ENCODE assay signal across 29 mouse cellular contexts in the genomic region with DNA sequence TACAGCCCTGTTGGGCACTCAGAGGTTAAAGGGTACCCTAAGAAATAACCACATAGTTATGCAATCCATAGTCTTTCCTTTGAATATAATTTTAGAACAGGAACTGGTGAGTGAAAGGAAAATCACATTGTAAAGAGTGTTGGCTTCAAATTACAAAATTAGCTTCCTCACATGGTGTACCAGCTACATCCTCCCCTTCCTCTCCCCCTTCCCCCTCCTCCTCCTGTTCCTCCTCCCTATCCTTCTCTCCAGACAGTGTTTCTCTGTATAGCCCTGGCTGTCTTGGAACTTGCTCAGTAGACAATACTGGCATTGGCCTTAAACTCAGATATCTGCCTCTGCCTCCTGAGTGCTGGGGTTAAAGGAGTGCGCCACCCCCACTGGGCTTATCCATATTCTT. TPM values are rescaled to one million over a fixed set of nuclear protein-coding genes. Genes with fewer than 3 reads are reported as not detected.
A peak's percentile ranks its signal among the peaks of the same experiment; 100 is the strongest.
DNase-seq lines count a peak whose midpoint lies in the region; ATAC-seq and TF ChIP-seq lines count a peak whose summit lies in the region.
"Had no signal": no experiment of that assay in that cellular context is flagged by ENCODE, and none has a peak within 500 bp of the region (broad histone marks: within the 10 kb centered on the region; RNA-seq: fewer than 3 reads in every experiment).

No protein-coding gene starts in this region.

- H3K27ac ChIP-seq in gastrocnemius, adult 2 months: peak overlapping the region; percentile 49
- no peak overlapping the region for H3K27ac ChIP-seq in liver, embryonic 14.5 days
- H3K27ac ChIP-seq in bone marrow macrophage, adult 2 months (ENCODE audit: insufficient read depth, low read depth, low read length): peak overlapping the region; percentile 88
- no peak overlapping the region for H3K27ac ChIP-seq in intestine, embryonic 16.5 days (ENCODE audit: low read length)
- H3K27ac ChIP-seq: embryonic facial prominence, embryonic 15.5 days; heart, embryonic 10.5 days; hindbrain, postnatal 0 days; midbrain, embryonic 15.5 days; neural tube, embryonic 15.5 days; stomach, embryonic 15.5 days had no signal

- no peak for DNase-seq in gastrocnemius, adult 2 months
- no peak for DNase-seq in gastrocnemius, postnatal 36 days
- DNase-seq in liver, embryonic 14.5 days (ENCODE audit: low read depth in 3 of 3, low spot score in 3 of 3): no peak
- no peak for DNase-seq in liver
- no peak for DNase-seq in heart, adult 18-20 months
- DNase-seq: adrenal gland, postnatal 36 days; cerebellum, adult 18-20 months; cerebellum, postnatal 25 days; embryo, embryonic 11 days; gastrocnemius, postnatal 14 days; lung, postnatal 14 days; right cerebral cortex, adult 18-20 months; right cerebral cortex, postnatal 4 days; thymus, postnatal 36 days had no signal

- no peaks in the 10 kb centered on the region for H3K9me3 ChIP-seq in liver, embryonic 14.5 days (ENCODE audit: control insufficient read depth, low read length)
- no peaks in the 10 kb centered on the region for H3K9me3 ChIP-seq in intestine, embryonic 16.5 days (ENCODE audit: control insufficient read depth, low read length)
- H3K9me3 ChIP-seq: embryonic facial prominence, embryonic 15.5 days; heart, embryonic 10.5 days; midbrain, embryonic 15.5 days; neural tube, embryonic 15.5 days; stomach, embryonic 15.5 days had no signal

- intact Hi-C loops in gastrocnemius, adult 2 months (cut with DNase I): loop anchor here (2.0 kb wide), 1 partner anchor 17 kb away; no protein-coding TSS in a partner anchor
- intact Hi-C loops in gastrocnemius, postnatal 36 days (cut with DNase I): no loop called here

- H3K36me3 ChIP-seq in liver, embryonic 14.5 days (replicated peaks; ENCODE audit: control insufficient read depth, insufficient read depth, low read depth): no peaks in the 10 kb centered on the region
- H3K36me3 ChIP-seq in intestine, embryonic 16.5 days (ENCODE audit: control insufficient read depth, insufficient read depth, low read length): no peaks in the 10 kb centered on the region
- H3K36me3 ChIP-seq: embryonic facial prominence, embryonic 15.5 days; G1E; heart, embryonic 10.5 days; midbrain, embryonic 15.5 days; neural tube, embryonic 15.5 days; stomach, embryonic 15.5 days had no signal

- H3K4me3 ChIP-seq in gastrocnemius, adult 2 months: no peak overlapping the region
- H3K4me3 ChIP-seq in liver, embryonic 14.5 days (ENCODE audit: insufficient read depth in 1 of 2, low read depth in 2 of 2, low read length in 2 of 2): no peak overlapping the region
- no peak overlapping the region for H3K4me3 ChIP-seq in bone marrow macrophage, adult 2 months (ENCODE audit: insufficient read depth, low read length)
- H3K4me3 ChIP-seq in intestine, embryonic 16.5 days (ENCODE audit: low read length): no peak overlapping the region
- H3K4me3 ChIP-seq: embryonic facial prominence, embryonic 15.5 days; heart, embryonic 10.5 days; midbrain, embryonic 15.5 days; neural tube, embryonic 15.5 days; stomach, embryonic 15.5 days had no signal

- H3K27me3 ChIP-seq in liver, embryonic 14.5 days (ENCODE audit: control insufficient read depth, insufficient read depth, low read length): no peaks in the 10 kb centered on the region
- H3K27me3 ChIP-seq in intestine, embryonic 16.5 days (replicated peaks; ENCODE audit: control insufficient read depth, insufficient read depth, low read length): no peaks in the 10 kb centered on the region
- H3K27me3 ChIP-seq: CH12.LX; embryonic facial prominence, embryonic 15.5 days; midbrain, embryonic 15.5 days; Patski; stomach, embryonic 15.5 days had no signal

- peaks cover 0 to 4% of the 10 kb centered on the region in 2 experiments; a peak in 2 of 4 replicates for H3K4me1 ChIP-seq in liver, embryonic 14.5 days (replicated peaks; ENCODE audit: control insufficient read depth in 2 of 2, insufficient read depth in 2 of 2, low read length in 1 of 2)
- peaks cover 55% of the 10 kb centered on the region for H3K4me1 ChIP-seq in bone marrow macrophage, adult 2 months (ENCODE audit: control insufficient read depth, insufficient read depth, low read length)
- peaks cover 8% of the 10 kb centered on the region for H3K4me1 ChIP-seq in intestine, embryonic 16.5 days (ENCODE audit: control insufficient read depth, insufficient read depth, low read length)
- H3K4me1 ChIP-seq: midbrain, embryonic 15.5 days had no signal

- no peak for TF ChIP-seq CTCF in gastrocnemius, adult 2 months (IDR thresholded peaks at IDR 0.05)
- no peak for TF ChIP-seq CTCF in liver, embryonic 14.5 days (IDR thresholded peaks at IDR 0.05; ENCODE audit: low read depth)
- no peak for TF ChIP-seq CTCF in bone marrow macrophage, adult 2 months (IDR thresholded peaks at IDR 0.05; ENCODE audit: low read depth, low read length)

- no peak overlapping the region for H3K4me2 ChIP-seq in liver, embryonic 14.5 days (ENCODE audit: low read depth)
- no peak overlapping the region for H3K4me2 ChIP-seq in intestine, embryonic 16.5 days (ENCODE audit: low read depth, low read length)
- H3K4me2 ChIP-seq: embryonic facial prominence, embryonic 15.5 days; midbrain, embryonic 15.5 days; neural tube, embryonic 15.5 days; stomach, embryonic 15.5 days had no signal

- no peak for TF ChIP-seq POLR2A in bone marrow macrophage, adult 2 months (IDR thresholded peaks at IDR 0.05; ENCODE audit: borderline replicate concordance, low read depth, low read length)

- no peak for TF ChIP-seq EP300 in liver, embryonic 14.5 days (IDR thresholded peaks at IDR 0.05; ENCODE audit: low read depth)

- 57% methylated on average over 1 of the region's 1 CpGs for WGBS in liver, embryonic 14.5 days (ENCODE audit: insufficient replicate concordance)
- 97% methylated on average over 1 of the region's 1 CpGs for WGBS in intestine, embryonic 16.5 days

- ATAC-seq in liver, embryonic 14.5 days (ENCODE audit: insufficient read depth): peak; percentile 21; the same call in 1 of the 2 replicates
- peak; percentile 69 for ATAC-seq in megakaryocyte, adult 5-6 weeks (ENCODE audit: poor library complexity, severe bottlenecking)
- no peak for ATAC-seq in intestine, embryonic 16.5 days
- ATAC-seq: forebrain, embryonic 14.5 days; hindbrain, postnatal 0 days; intestine, postnatal 0 days; midbrain, embryonic 15.5 days; Patski had no signal

- no peak overlapping the region for H3K9ac ChIP-seq in liver, embryonic 14.5 days (replicated peaks)
- no peak overlapping the region for H3K9ac ChIP-seq in intestine, embryonic 16.5 days (ENCODE audit: low read depth, low read length)
- H3K9ac ChIP-seq: embryonic facial prominence, embryonic 15.5 days; midbrain, embryonic 15.5 days; neural tube, embryonic 15.5 days; stomach, embryonic 15.5 days had no signal

RNA-seq across cellular contexts. Expression of a gene that starts 26.1 kb away (rescaled TPM):
- 10 to 100 TPM; 31.2 to 52.3 TPM for total RNA-seq in gastrocnemius, adult 2 months (2021)
- total RNA-seq in gastrocnemius, postnatal 36 days (2021): 10 to 100 TPM; 28.0 to 31.5 TPM
- polyA plus RNA-seq in liver, embryonic 14.5 days (2012; rRNA removed): 1.5 and 2.9 TPM in 2 replicates
- polyA plus RNA-seq in liver, embryonic 14.5 days (2014; fragmentation: Nextera tagmentation; extraction: Ambion mirVana): 2.0 and 3.2 TPM in 2 replicates
- 17.7 and 19.4 TPM in 2 replicates for polyA plus RNA-seq in bone marrow macrophage, adult 2 months (2012; ENCODE audit: insufficient read depth, insufficient read length, missing spikeins)
- total RNA-seq in megakaryocyte, adult 5-6 weeks (2015): 0.30 TPM in 1 of 2 replicates, not detected in the other
- 0.04 and 0.12 TPM in 2 replicates for total RNA-seq in megakaryocyte, adult 5-6 weeks (2017)
- 9.5 and 10.7 TPM in 2 replicates for polyA plus RNA-seq in intestine, embryonic 16.5 days (2015; fragmentation: Nextera tagmentation; extraction: Ambion mirVana)
- total RNA-seq in heart, adult 18-20 months (2021): 10 to 100 TPM; 20.2 to 29.6 TPM
- total RNA-seq: megakaryocyte-erythroid progenitor cell, adult 5-6 weeks had no signal
- polyA plus RNA-seq: G1E had no signal

Comparison
In these comparisons a context has a peak if more than half of its experiments do, and no peak if none do; other contexts are left out.
1. H3K27ac ChIP-seq: peak in gastrocnemius, adult 2 months (single experiment) and bone marrow macrophage, adult 2 months (single experiment); none in liver, embryonic 14.5 days (single experiment) and intestine, embryonic 16.5 days (single experiment).
2. RNA of a gene that starts 26.1 kb away (total RNA-seq): 31.2 to 52.3 TPM in gastrocnemius, adult 2 months, 28.0 to 31.5 TPM in gastrocnemius, postnatal 36 days and 20.2 to 29.6 TPM in heart, adult 18-20 months; 0.04 to 0.30 TPM in megakaryocyte, adult 5-6 weeks; every median in the first group is over 10 times any median in the second.